23 mouse cellular contexts compared by ENCODE assay signal in genomic region chr12:96141748-96142147, GRCm38 (mm10).
DNase-seq lines count a peak whose midpoint lies in the region; ATAC-seq and TF ChIP-seq lines count a peak whose summit lies in the region.
"Had no signal": no experiment of that assay in that cellular context is flagged by ENCODE, and none has a peak within 500 bp of the region (broad histone marks: within the 10 kb centered on the region; RNA-seq: fewer than 3 reads in every experiment).

No protein-coding gene starts in this region.

- no peaks in the 10 kb centered on the region for H3K36me3 ChIP-seq in forebrain, embryonic 14.5 days (ENCODE audit: control insufficient read depth, insufficient read depth, low read length)
- H3K36me3 ChIP-seq in forebrain, embryonic 15.5 days = no peaks in the 10 kb centered on the region
- no peaks in the 10 kb centered on the region for H3K36me3 ChIP-seq in midbrain, embryonic 15.5 days (replicated peaks)
- H3K36me3 ChIP-seq: embryonic facial prominence, embryonic 13.5 days; forebrain, embryonic 10.5 days; G1E; hindbrain, embryonic 12.5 days; hindbrain, embryonic 15.5 days had no signal

- DNase-seq in cerebellum, adult 9-10 months = peak; percentile 2
- DNase-seq in cerebellum, postnatal 36 days = no peak
- peak; percentile 10 for DNase-seq in forebrain, embryonic 14.5 days (ENCODE audit: low spot score)
- DNase-seq in brain, embryonic 14.5 days (ENCODE audit: low read depth) = peak; percentile 54
- DNase-seq: adrenal gland, postnatal 10 days; adrenal gland, postnatal 36 days; B cell, adult 2 months; forebrain, postnatal 0 days; gastrocnemius, adult 2 months; gastrocnemius, postnatal 14 days; heart, adult 11 months; kidney, adult 2 months had no signal

- no peak overlapping the region for H3K9ac ChIP-seq in forebrain, embryonic 14.5 days (ENCODE audit: low read length)
- H3K9ac ChIP-seq in forebrain, embryonic 15.5 days (replicated peaks) = no peak overlapping the region
- no peak overlapping the region for H3K9ac ChIP-seq in midbrain, embryonic 15.5 days
- H3K9ac ChIP-seq: embryonic facial prominence, embryonic 13.5 days; forebrain, postnatal 0 days; hindbrain, embryonic 12.5 days; hindbrain, embryonic 15.5 days had no signal

- H3K27me3 ChIP-seq in forebrain, embryonic 14.5 days (replicated peaks; ENCODE audit: control insufficient read depth, insufficient read depth, low read length) = no peaks in the 10 kb centered on the region
- H3K27me3 ChIP-seq in forebrain, embryonic 15.5 days = no peaks in the 10 kb centered on the region
- no peaks in the 10 kb centered on the region for H3K27me3 ChIP-seq in midbrain, embryonic 15.5 days (replicated peaks)
- H3K27me3 ChIP-seq: CH12.LX; embryonic facial prominence, embryonic 13.5 days; hindbrain, embryonic 12.5 days; hindbrain, embryonic 15.5 days; Patski had no signal

- ATAC-seq in forebrain, embryonic 14.5 days = 0 out of 2 replicates have a peak, but pooled peaks have one; percentile 12
- ATAC-seq in forebrain, embryonic 15.5 days (replicated peaks) = no peak; the same call in 1 of the 2 replicates
- no peak for ATAC-seq in midbrain, embryonic 15.5 days (replicated peaks)
- ATAC-seq: forebrain, postnatal 0 days; intestine, postnatal 0 days; Patski had no signal

- no peak overlapping the region for H3K4me2 ChIP-seq in forebrain, embryonic 14.5 days (ENCODE audit: low read length)
- no peak overlapping the region for H3K4me2 ChIP-seq in forebrain, embryonic 15.5 days (replicated peaks)
- no peak overlapping the region for H3K4me2 ChIP-seq in midbrain, embryonic 15.5 days
- H3K4me2 ChIP-seq: embryonic facial prominence, embryonic 13.5 days; heart, embryonic 11.5 days; hindbrain, embryonic 12.5 days; hindbrain, embryonic 15.5 days had no signal

- no peak overlapping the region for H3K27ac ChIP-seq in forebrain, embryonic 14.5 days (ENCODE audit: low read depth, low read length)
- no peak overlapping the region for H3K27ac ChIP-seq in forebrain, embryonic 15.5 days (replicated peaks)
- H3K27ac ChIP-seq in midbrain, embryonic 15.5 days = no peak overlapping the region
- H3K27ac ChIP-seq: embryonic facial prominence, embryonic 13.5 days; forebrain, embryonic 10.5 days; gastrocnemius, adult 2 months; hindbrain, embryonic 12.5 days; hindbrain, embryonic 15.5 days had no signal

- 21% methylated on average over 2 of the region's 2 CpGs for whole genome bisulfite sequencing in forebrain, embryonic 14.5 days
- 15% methylated on average over 2 of the region's 2 CpGs for WGBS in forebrain, embryonic 15.5 days
- 34% methylated on average over 2 of the region's 2 CpGs for WGBS in midbrain, embryonic 15.5 days

- TF ChIP-seq CTCF in brain, embryonic 14.5 days (IDR thresholded peaks at IDR 0.05; ENCODE audit: borderline replicate concordance, extremely low read depth, insufficient read depth, insufficient read length) = no peak

- no peak overlapping the region for H3K4me3 ChIP-seq in forebrain, embryonic 14.5 days (ENCODE audit: low read depth, low read length)
- no peak overlapping the region for H3K4me3 ChIP-seq in forebrain, embryonic 15.5 days
- no peak overlapping the region for H3K4me3 ChIP-seq in midbrain, embryonic 15.5 days
- H3K4me3 ChIP-seq: embryonic facial prominence, embryonic 13.5 days; forebrain, embryonic 10.5 days; gastrocnemius, adult 2 months; hindbrain, embryonic 12.5 days; hindbrain, embryonic 15.5 days had no signal

- no peaks in the 10 kb centered on the region for H3K4me1 ChIP-seq in forebrain, embryonic 14.5 days (ENCODE audit: control insufficient read depth, insufficient read depth, low read length)
- no peaks in the 10 kb centered on the region for H3K4me1 ChIP-seq in forebrain, embryonic 15.5 days
- H3K4me1 ChIP-seq in midbrain, embryonic 15.5 days = no peaks in the 10 kb centered on the region
- H3K4me1 ChIP-seq: embryonic facial prominence, embryonic 13.5 days; hindbrain, embryonic 12.5 days; hindbrain, embryonic 15.5 days had no signal

- TF ChIP-seq POLR2A in brain, embryonic 14.5 days (IDR thresholded peaks at IDR 0.05; ENCODE audit: borderline replicate concordance, extremely low read depth, insufficient read depth, insufficient read length, poor library complexity, severe bottlenecking) = no peak

- no peaks in the 10 kb centered on the region for H3K9me3 ChIP-seq in forebrain, embryonic 14.5 days (replicated peaks; ENCODE audit: control insufficient read depth, low read length)
- no peaks in the 10 kb centered on the region for H3K9me3 ChIP-seq in forebrain, embryonic 15.5 days
- no peaks in the 10 kb centered on the region for H3K9me3 ChIP-seq in midbrain, embryonic 15.5 days
- H3K9me3 ChIP-seq: embryonic facial prominence, embryonic 13.5 days; forebrain, embryonic 10.5 days; hindbrain, embryonic 12.5 days; hindbrain, embryonic 15.5 days had no signal

Comparison
In these comparisons a context has a peak if more than half of its experiments do, and no peak if none do; other contexts are left out.
1. DNase-seq: peak in cerebellum, adult 9-10 months (single experiment), forebrain, embryonic 14.5 days (single experiment) and brain, embryonic 14.5 days (single experiment); none in cerebellum, postnatal 36 days (0 of 2).